Mouse (Mus musculus): ENCODE measurements around the gene Rab9.
A peak's percentile ranks its signal among the peaks of the same experiment; 100 is the strongest.

Rab9 gene

GRCm38 (mm10) chrX:166453532-166453931 is 26.1 kb downstream of the Rab9 start:
- no peak for DNase-seq (ENCODE audit: low read depth, low spot score)

- DNase-seq (ENCODE audit: low read depth, low spot score): no peak
Measured at GRCm38 (mm10) chrX:166444552-166444951, 35.1 kb downstream of the Rab9 start.

- DNase-seq (ENCODE audit: low read depth, low spot score): peak; percentile 93
Measured at GRCm38 (mm10) chrX:166440616-166441063, 39.0 kb downstream of the Rab9 start, which contains the start of gene Ofd1. Ofd1 (minus strand) TSS chrX:166440704.

GRCm38 (mm10) chrX:166440036-166440615 is 39.5 kb downstream of the Rab9 start, which contains the start of gene Trappc2:
Trappc2 (plus strand) TSS chrX:166440574.
- peak; percentile 1 for DNase-seq (ENCODE audit: low read depth, low spot score)

GRCm38 (mm10) chrX:166434812-166435211 is 44.9 kb downstream of the Rab9 start:
- no peak for DNase-seq (ENCODE audit: low read depth, low spot score)

DNA sequence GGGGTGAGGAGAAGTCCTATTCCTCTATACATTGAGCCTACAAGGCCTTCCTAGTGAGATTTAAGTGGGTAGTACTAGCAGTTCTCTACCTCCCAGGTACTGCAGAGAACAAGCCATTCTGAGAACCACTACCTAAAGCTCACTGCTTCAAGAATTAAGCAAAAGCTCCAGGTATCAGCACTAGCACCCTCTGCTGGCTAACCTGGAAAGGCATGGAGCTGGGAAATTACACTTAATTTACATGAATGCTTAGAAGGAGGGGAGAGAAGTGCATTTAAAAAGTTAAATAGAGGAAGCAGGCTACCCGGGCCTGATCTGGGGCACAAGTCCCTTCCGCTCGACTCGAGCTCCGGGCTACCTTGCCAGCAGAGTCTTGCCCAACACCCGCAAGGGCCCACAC is 63.5 kb downstream of the Rab9 start:
- peak; percentile 3 for DNase-seq (ENCODE audit: low read depth, low spot score)

- DNase-seq (ENCODE audit: low read depth, low spot score): no peak
Measured at GRCm38 (mm10) chrX:166407865-166408264, 71.8 kb downstream of the Rab9 start.

Data from skeletal muscle tissue, adult 2 months (tissue).